Mouse (Mus musculus): ENCODE results near the gene H2-Q7.
"Not testable (repeated sequence)": the region's sequence is repeated elsewhere in the genome, so short reads cannot be mapped to it uniquely, and the experiment has no call there.

H2-Q7 gene

GRCm38 (mm10) chr17:35435577-35435976 lies 3.4 kb upstream of the H2-Q7 start:
- not testable (repeated sequence) for DNase-seq (ENCODE audit: low read depth, low spot score)

GRCm38 (mm10) chr17:35437386-35437936 lies 1.5 kb upstream of the H2-Q7 start:
- DNase-seq (ENCODE audit: low read depth, low spot score): not testable (repeated sequence)

- DNase-seq (ENCODE audit: low read depth, low spot score): not testable (repeated sequence)
Measured at GRCm38 (mm10) chr17:35438395-35438794, 560 bp upstream of the H2-Q7 start.

GRCm38 (mm10) chr17:35439295-35439747 lies 366 bp downstream of the H2-Q7 start:
- DNase-seq (ENCODE audit: low read depth, low spot score): peak; percentile 40

GRCm38 (mm10) chr17:35439925-35440645 lies 1.1 kb downstream of the H2-Q7 start:
- DNase-seq (ENCODE audit: low read depth, low spot score): peak; percentile 38

GRCm38 (mm10) chr17:35442376-35442775 lies 3.4 kb downstream of the H2-Q7 start:
- DNase-seq (ENCODE audit: low read depth, low spot score): not testable (repeated sequence)

GRCm38 (mm10) chr17:35444510-35444909 lies 5.6 kb downstream of the H2-Q7 start:
- not testable (repeated sequence) for DNase-seq (ENCODE audit: low read depth, low spot score)

GRCm38 (mm10) chr17:35458247-35458646 lies 19.3 kb downstream of the H2-Q7 start:
- not testable (repeated sequence) for DNase-seq (ENCODE audit: low read depth, low spot score)

GRCm38 (mm10) chr17:35460513-35461341 lies 21.8 kb downstream of the H2-Q7 start:
- DNase-seq (ENCODE audit: low read depth, low spot score): not testable (repeated sequence)

GRCm38 (mm10) chr17:35465651-35466050 lies 26.7 kb downstream of the H2-Q7 start:
- peak; percentile 79 for DNase-seq (ENCODE audit: low read depth, low spot score)

GRCm38 (mm10) chr17:35468936-35469335 lies 30.0 kb downstream of the H2-Q7 start:
- DNase-seq (ENCODE audit: low read depth, low spot score): not testable (repeated sequence)

GRCm38 (mm10) chr17:35469842-35470751 lies 31.1 kb downstream of the H2-Q7 start, which contains the start of gene H2-Q10:
Gene H2-Q10, plus strand, starts transcription at chr17:35470089.
- peak; percentile 46 for DNase-seq (ENCODE audit: low read depth, low spot score)

GRCm38 (mm10) chr17:35484066-35484465 lies 45.1 kb downstream of the H2-Q7 start:
- peak; percentile 70 for DNase-seq (ENCODE audit: low read depth, low spot score)

- peak; percentile 95 for DNase-seq (ENCODE audit: low read depth, low spot score)
Measured at GRCm38 (mm10) chr17:35485702-35486101, 46.7 kb downstream of the H2-Q7 start.

- DNase-seq (ENCODE audit: low read depth, low spot score): peak; percentile 78
Measured at GRCm38 (mm10) chr17:35486726-35487125, 47.8 kb downstream of the H2-Q7 start.

GRCm38 (mm10) chr17:35488041-35488440 lies 49.1 kb downstream of the H2-Q7 start:
- peak; percentile 52 for DNase-seq (ENCODE audit: low read depth, low spot score)

- DNase-seq (ENCODE audit: low read depth, low spot score): peak; percentile 89
Measured at GRCm38 (mm10) chr17:35490320-35490719, 51.4 kb downstream of the H2-Q7 start.

Measured in R1 (cell line).